Mouse (Mus musculus) stomach, embryonic 16.5 days (tissue): Measurements from ENCODE around the gene Snrpn. TPM values are rescaled to one million over a fixed set of nuclear protein-coding genes. Genes with fewer than 3 reads are reported as not detected.

Source experiments
- polyA plus RNA-seq: library from polyadenylated mRNA; unstranded; fragments of >200 nt; fragmentation: Nextera tagmentation; extraction: Ambion mirVana; gene quantifications from 2 replicates; pipeline ENCODE4 v1.2.1, GENCODE M21; 2015

Gene Snrpn
- polyA plus RNA-seq, 1 experiment from 2014 or later: 41.5 TPM

Other genes with a start within 250 kb of the Snrpn start
- 32.2 and 34.5 TPM in 2 replicates for gene Snurf, start 135.2 kb downstream of the Snrpn start, polyA plus RNA-seq
- gene Gm38393, start 135.2 kb downstream of the Snrpn start, polyA plus RNA-seq: 0.17 and 0.32 TPM in 2 replicates